Mouse (Mus musculus) natural killer cell, adult 2 months (primary cell): ENCODE data around the gene N4bp2.
A peak's percentile ranks its signal among the peaks of the same experiment; 100 is the strongest.
"Not testable (repeated sequence)": the region's sequence is repeated elsewhere in the genome, so short reads cannot be mapped to it uniquely, and the experiment has no call there.

ENCODE experiments used
- DNase-seq, 2 experiments: peaks; one replicate each; pipeline ENCODE4 v3.0.0; 2022; ENCODE audit warnings: low spot score in 2 of 2

N4bp2 gene

GRCm38 (mm10) chr5:65763088-65763915, at the start of gene N4bp2:
Gene N4bp2, plus strand, starts transcription at chr5:65763521.
- peak; percentile 13 to 63 for DNase-seq

- no peak for DNase-seq
Measured at GRCm38 (mm10) chr5:65715084-65715483, 48.2 kb upstream of the N4bp2 start.

GRCm38 (mm10) chr5:65717063-65717902, 46.0 kb upstream of the N4bp2 start:
- DNase-seq, result no peak

GRCm38 (mm10) chr5:65717903-65718211, 45.5 kb upstream of the N4bp2 start:
- not testable (repeated sequence) for DNase-seq

DNA sequence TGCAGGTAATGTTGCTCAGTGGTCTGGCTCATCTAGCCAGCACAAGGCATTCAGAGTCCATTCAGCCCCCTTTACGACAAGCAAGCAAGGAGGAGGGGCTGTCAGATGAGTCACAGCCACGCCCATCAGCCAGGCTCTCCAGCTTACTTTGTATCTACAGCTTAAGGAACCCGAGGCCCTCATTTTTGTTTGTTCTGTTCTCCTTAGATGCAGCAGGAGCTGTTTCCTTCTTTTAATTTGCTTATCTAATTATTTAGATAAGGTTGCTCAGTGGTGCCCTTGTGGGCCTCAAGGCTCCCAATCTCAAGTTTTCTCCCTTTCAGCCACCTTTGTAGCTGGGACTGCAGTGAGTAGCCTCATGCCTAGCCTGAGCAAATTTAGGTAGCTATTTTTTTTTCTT, 45.0 kb upstream of the N4bp2 start:
- peak; percentile 17 to 46 for DNase-seq

GRCm38 (mm10) chr5:65724311-65725054, 38.8 kb upstream of the N4bp2 start:
- peak; percentile 77 to 90 for DNase-seq

GRCm38 (mm10) chr5:65731173-65732007, 31.9 kb upstream of the N4bp2 start:
- DNase-seq, result no peak

DNA sequence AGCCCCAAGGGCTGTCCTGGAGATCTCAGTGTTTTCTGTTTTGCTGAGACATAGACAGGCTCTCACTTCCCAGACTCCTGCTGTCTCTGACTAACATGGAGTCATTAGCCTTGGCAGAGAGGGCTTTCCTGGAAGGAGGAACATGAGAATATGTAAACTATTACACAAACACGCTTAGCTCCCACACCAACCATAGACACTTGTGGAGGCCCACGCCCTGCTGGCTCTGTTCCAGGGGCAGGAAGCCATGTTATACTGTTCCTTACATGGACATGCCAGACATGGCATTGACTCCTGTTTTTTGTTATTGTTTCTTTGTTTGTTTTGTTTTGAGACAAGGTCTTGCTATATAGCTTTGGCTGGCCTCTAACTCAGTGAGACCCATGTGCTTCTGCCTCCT, 27.7 kb upstream of the N4bp2 start:
- no peak for DNase-seq

- DNase-seq, result no peak
Measured at GRCm38 (mm10) chr5:65739366-65739765, 24.0 kb upstream of the N4bp2 start.

DNA sequence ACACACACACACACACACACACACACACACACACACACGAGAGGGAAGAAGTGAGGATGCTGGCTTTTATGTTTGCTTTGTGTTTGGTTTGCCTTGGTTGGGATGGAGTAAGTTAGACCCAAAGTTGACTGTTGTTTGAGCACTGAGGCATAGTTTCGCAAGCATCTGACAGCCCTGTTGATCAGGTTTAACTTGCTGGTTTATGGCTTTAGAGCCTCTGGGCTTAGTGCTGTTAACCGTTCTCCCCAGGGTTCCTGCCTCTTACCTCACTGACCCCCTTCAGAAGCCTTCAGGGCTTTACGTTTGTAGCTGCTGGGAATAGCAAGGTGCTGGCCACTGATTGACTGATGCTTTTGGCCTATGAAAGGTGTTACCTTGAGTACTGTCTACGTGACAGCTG, 16.4 kb upstream of the N4bp2 start:
- DNase-seq, result no peak

- DNase-seq, result no peak
Measured at GRCm38 (mm10) chr5:65748386-65748785, 14.9 kb upstream of the N4bp2 start.

- DNase-seq, result no peak
Measured at GRCm38 (mm10) chr5:65748880-65749279, 14.4 kb upstream of the N4bp2 start.

- no peak for DNase-seq
Measured at GRCm38 (mm10) chr5:65752021-65752420, 11.3 kb upstream of the N4bp2 start.

GRCm38 (mm10) chr5:65755859-65756258, 7.5 kb upstream of the N4bp2 start:
- DNase-seq, result no peak

- DNase-seq, result no peak
Measured at GRCm38 (mm10) chr5:65757110-65757509, 6.2 kb upstream of the N4bp2 start.

DNA sequence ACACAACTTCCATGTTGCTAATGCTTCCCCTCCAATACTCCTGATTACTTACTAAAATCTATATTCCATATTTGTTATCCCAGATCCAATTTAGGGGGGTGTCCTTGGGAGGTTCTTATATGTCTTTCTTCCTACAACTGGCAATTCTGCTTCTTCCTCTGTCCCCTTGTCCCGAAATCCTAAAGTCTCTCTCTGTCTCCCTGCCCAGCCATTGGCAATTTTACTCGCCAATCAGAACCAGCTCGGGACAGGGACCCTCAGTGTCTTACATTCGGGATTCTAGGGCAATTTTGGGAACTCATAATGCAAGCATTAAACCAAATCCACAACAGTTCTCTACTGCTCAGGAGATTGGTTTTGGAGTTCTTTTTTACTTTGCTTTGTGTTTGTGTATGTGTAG, 3.3 kb upstream of the N4bp2 start:
- no peak for DNase-seq

GRCm38 (mm10) chr5:65760599-65760998, 2.7 kb upstream of the N4bp2 start:
- DNase-seq, result no peak

DNA sequence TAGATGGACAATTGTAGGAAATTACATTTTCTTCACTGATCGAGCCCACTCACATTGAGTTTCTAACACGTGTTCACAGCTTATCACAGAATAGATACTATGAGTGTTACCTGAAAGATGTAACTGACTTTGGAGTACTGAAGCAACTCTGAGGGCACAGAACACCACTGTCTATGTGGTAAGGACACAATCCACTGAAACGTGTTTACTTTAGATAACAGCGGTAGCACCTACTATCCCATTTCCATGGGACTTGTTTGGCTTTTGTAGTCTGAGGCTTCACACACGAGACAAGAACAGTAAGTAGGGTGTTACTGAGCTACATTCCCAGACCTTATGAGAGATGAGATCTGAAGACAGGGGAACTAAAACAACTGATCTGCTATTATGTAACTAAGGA, 2.3 kb upstream of the N4bp2 start:
- no peak for DNase-seq

- DNase-seq, result no peak
Measured at GRCm38 (mm10) chr5:65761921-65762320, 1.4 kb upstream of the N4bp2 start.

GRCm38 (mm10) chr5:65762686-65763085, 635 bp upstream of the N4bp2 start:
- DNase-seq, result no peak
